Mouse (Mus musculus): ENCODE data around the gene Ubac2. TPM values are rescaled to one million over a fixed set of nuclear protein-coding genes. Genes with fewer than 3 reads are reported as not detected.

The Ubac2 gene
- polyA plus RNA-seq, 1 experiment from 2014 or later, result 72.9 TPM

DNA sequence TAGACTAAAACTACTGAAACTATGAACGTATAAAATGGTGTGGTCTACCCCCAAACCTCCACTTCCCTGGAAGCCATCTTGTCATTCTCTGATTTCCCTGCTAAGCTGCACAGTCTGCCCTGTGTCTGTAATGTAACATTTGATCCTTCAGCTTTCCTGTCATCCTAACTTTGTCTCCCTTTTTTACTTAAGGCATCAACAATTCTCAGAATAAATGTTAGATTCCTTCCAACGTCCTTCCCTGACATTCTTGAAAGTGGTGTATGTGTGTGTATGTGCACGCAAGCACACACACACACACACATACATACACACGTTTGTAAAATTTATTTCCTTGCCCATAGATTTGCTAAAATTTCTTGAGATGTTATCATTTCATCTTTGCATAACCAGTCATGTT lies 81.6 kb downstream of the Ubac2 start:
- Histone ChIP-seq H3K9me3 (ENCODE audit: control insufficient read depth, low read length) (no peaks in the 10 kb centered on the region), H3K36me3 (ENCODE audit: control insufficient read depth, insufficient read depth, low read length) (no peaks in the 10 kb centered on the region), H3K4me3 (ENCODE audit: low read depth, low read length) (no peak overlapping the region), H3K27me3 (ENCODE audit: control insufficient read depth, insufficient read depth, low read length) (no peaks in the 10 kb centered on the region), H3K27ac (ENCODE audit: low read depth, low read length) (no peak overlapping the region), H3K9ac (ENCODE audit: low read length) (no peak overlapping the region), H3K4me1 (replicated peaks; ENCODE audit: control insufficient read depth, insufficient read depth, low read length) (no peaks in the 10 kb centered on the region), H3K4me2 (ENCODE audit: low read depth, low read length, severe bottlenecking) (no peak overlapping the region)
- DNase-seq (ENCODE audit: low spot score), result no peak
- 90% methylated on average over 4 of the region's 4 CpGs for WGBS
- no peak for ATAC-seq (replicated peaks; ENCODE audit: low FRiP score)

DNA sequence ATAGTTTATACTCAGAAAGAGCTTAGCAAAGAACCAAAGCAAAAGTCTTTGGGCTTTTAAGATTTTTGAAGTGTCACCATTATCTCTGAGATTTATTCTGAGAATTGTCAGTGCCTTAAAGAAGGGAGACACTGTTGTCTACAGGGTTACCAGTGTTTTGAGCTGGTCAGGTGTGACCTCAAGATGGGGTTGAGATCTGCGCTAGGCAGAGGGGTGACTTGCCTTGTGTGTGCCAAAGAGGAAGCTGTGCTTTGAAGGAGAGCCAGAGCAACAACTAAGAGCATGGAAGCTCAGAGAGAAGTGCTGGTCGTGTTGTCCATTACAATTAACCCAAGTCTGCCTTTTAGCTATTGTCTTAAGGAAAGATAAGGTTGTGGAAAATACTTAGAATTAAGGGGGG lies 82.1 kb downstream of the Ubac2 start:
- ATAC-seq (replicated peaks; ENCODE audit: low FRiP score) (no peak), DNase-seq (ENCODE audit: low spot score) (no peak)
- no peaks in the 10 kb centered on the region for H3K27me3 ChIP-seq (ENCODE audit: control insufficient read depth, insufficient read depth, low read length)
- WGBS, result 89% methylated on average over 2 of the region's 2 CpGs
- no peak overlapping the region for H3K4me2 ChIP-seq (ENCODE audit: low read depth, low read length, severe bottlenecking)
- H3K27ac ChIP-seq (ENCODE audit: low read depth, low read length), result no peak overlapping the region
- H3K36me3 ChIP-seq (ENCODE audit: control insufficient read depth, insufficient read depth, low read length), result no peaks in the 10 kb centered on the region
- H3K4me1 ChIP-seq (replicated peaks; ENCODE audit: control insufficient read depth, insufficient read depth, low read length), result no peaks in the 10 kb centered on the region
- no peaks in the 10 kb centered on the region for H3K9me3 ChIP-seq (ENCODE audit: control insufficient read depth, low read length)
- H3K4me3 ChIP-seq (ENCODE audit: low read depth, low read length), result no peak overlapping the region
- no peak overlapping the region for H3K9ac ChIP-seq (ENCODE audit: low read length)

DNA sequence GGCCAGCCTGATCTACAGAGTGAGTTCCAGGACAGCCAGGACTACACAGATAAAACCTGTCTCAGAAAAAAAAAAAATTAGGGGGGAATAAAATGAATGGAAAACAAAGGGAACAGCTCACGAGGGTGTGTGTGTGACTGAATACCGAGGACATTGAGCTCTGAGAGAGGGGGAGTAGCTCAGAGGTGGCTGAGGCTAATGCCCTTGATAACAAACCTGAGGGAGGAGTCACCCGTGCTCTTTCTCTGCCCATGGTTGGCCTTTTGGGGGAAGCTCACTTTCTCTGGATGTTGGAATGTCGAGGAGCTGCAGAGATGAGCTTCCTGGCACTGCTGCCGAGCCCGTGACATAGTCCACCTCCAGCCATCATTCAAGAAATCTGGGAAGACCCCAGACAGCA lies 82.6 kb downstream of the Ubac2 start:
- H3K9ac ChIP-seq (ENCODE audit: low read length), result no peak overlapping the region

GRCm38 (mm10) chr14:121961496-121962127 lies 83.2 kb downstream of the Ubac2 start:
- H3K4me2 ChIP-seq (ENCODE audit: low read depth, low read length, severe bottlenecking), result no peak overlapping the region

More for the DNA sequence above, 82.6 kb downstream of the Ubac2 start:
- Histone ChIP-seq H3K9me3 (ENCODE audit: control insufficient read depth, low read length) (no peaks in the 10 kb centered on the region), H3K27me3 (ENCODE audit: control insufficient read depth, insufficient read depth, low read length) (no peaks in the 10 kb centered on the region), H3K4me2 (ENCODE audit: low read depth, low read length, severe bottlenecking) (no peak overlapping the region), H3K27ac (ENCODE audit: low read depth, low read length) (no peak overlapping the region), H3K36me3 (ENCODE audit: control insufficient read depth, insufficient read depth, low read length) (no peaks in the 10 kb centered on the region), H3K4me1 (replicated peaks; ENCODE audit: control insufficient read depth, insufficient read depth, low read length) (no peaks in the 10 kb centered on the region), H3K4me3 (ENCODE audit: low read depth, low read length) (no peak overlapping the region)
- DNase-seq (ENCODE audit: low spot score) (no peak), ATAC-seq (replicated peaks; ENCODE audit: low FRiP score) (no peak)
- WGBS, result 81% methylated on average over 6 of the region's 6 CpGs

DNA sequence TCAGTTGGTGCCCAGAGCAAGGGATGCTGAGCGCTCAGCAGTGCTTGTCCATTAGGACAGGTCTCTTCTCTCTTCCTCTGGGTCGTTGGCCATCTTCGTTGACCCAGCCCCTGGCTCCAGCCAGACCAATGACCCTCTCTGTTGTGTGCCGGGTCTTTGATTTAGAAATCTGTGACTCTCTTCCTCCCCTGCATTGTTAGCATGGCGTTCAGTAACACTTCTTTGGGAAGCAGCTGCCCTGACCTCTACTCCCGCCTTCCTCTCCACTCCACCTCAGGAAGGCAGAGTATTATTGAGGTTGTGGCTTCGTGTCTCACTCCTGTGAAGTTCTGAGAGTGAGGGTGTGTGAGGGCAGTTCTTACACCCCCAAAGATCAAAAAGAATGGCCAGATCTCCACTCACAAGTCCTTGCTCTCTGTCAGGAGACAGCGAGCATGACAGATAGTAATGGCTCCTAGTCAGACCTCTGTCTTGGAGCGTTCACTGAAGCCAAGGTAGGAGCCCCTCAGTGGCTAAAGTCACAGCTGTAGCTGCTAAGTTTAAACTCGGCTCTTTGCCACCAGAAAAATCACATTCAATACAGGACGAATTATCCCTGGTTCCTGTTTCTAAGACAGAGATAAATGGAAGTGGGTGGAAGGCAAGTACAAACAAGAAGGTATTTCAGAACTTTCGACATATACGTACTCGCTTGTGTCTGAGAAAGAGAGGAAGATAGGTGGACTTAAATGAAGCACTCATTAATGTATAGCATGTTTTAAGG lies 83.9 kb downstream of the Ubac2 start:
- no peaks in the 10 kb centered on the region for H3K9me3 ChIP-seq (ENCODE audit: control insufficient read depth, low read length)
- WGBS, result 83% methylated on average over 14 of the region's 14 CpGs

More at GRCm38 (mm10) chr14:121961496-121962127, 83.2 kb downstream of the Ubac2 start:
- Histone ChIP-seq H3K27me3 (ENCODE audit: control insufficient read depth, insufficient read depth, low read length) (no peaks in the 10 kb centered on the region), H3K27ac (ENCODE audit: low read depth, low read length) (no peak overlapping the region), H3K36me3 (ENCODE audit: control insufficient read depth, insufficient read depth, low read length) (no peaks in the 10 kb centered on the region), H3K9ac (ENCODE audit: low read length) (no peak overlapping the region), H3K4me1 (replicated peaks; ENCODE audit: control insufficient read depth, insufficient read depth, low read length) (no peaks in the 10 kb centered on the region), H3K9me3 (ENCODE audit: control insufficient read depth, low read length) (no peaks in the 10 kb centered on the region), H3K4me3 (ENCODE audit: low read depth, low read length) (no peak overlapping the region)
- DNase-seq (ENCODE audit: low spot score) (no peak), ATAC-seq (replicated peaks; ENCODE audit: low FRiP score) (no peak)
- WGBS, result 92% methylated on average over 12 of the region's 12 CpGs

GRCm38 (mm10) chr14:121963251-121963941 lies 85.0 kb downstream of the Ubac2 start:
- Histone ChIP-seq H3K4me3 (ENCODE audit: low read depth, low read length) (no peak overlapping the region), H3K9ac (ENCODE audit: low read length) (no peak overlapping the region), H3K9me3 (ENCODE audit: control insufficient read depth, low read length) (no peaks in the 10 kb centered on the region), H3K4me2 (ENCODE audit: low read depth, low read length, severe bottlenecking) (no peak overlapping the region), H3K27ac (ENCODE audit: low read depth, low read length) (no peak overlapping the region), H3K36me3 (ENCODE audit: control insufficient read depth, insufficient read depth, low read length) (no peaks in the 10 kb centered on the region), H3K27me3 (ENCODE audit: control insufficient read depth, insufficient read depth, low read length) (no peaks in the 10 kb centered on the region), H3K4me1 (replicated peaks; ENCODE audit: control insufficient read depth, insufficient read depth, low read length) (no peaks in the 10 kb centered on the region)
- ATAC-seq (replicated peaks; ENCODE audit: low FRiP score), result no peak
- DNase-seq (ENCODE audit: low spot score), result no peak
- 81% methylated on average over 9 of the region's 9 CpGs for WGBS

More for the DNA sequence above, 83.9 kb downstream of the Ubac2 start:
- ATAC-seq (replicated peaks; ENCODE audit: low FRiP score), result no peak
- Histone ChIP-seq H3K4me3 (ENCODE audit: low read depth, low read length) (no peak overlapping the region), H3K36me3 (ENCODE audit: control insufficient read depth, insufficient read depth, low read length) (no peaks in the 10 kb centered on the region), H3K27me3 (ENCODE audit: control insufficient read depth, insufficient read depth, low read length) (no peaks in the 10 kb centered on the region), H3K4me1 (replicated peaks; ENCODE audit: control insufficient read depth, insufficient read depth, low read length) (no peaks in the 10 kb centered on the region), H3K27ac (ENCODE audit: low read depth, low read length) (no peak overlapping the region), H3K9ac (ENCODE audit: low read length) (no peak overlapping the region), H3K4me2 (ENCODE audit: low read depth, low read length, severe bottlenecking) (no peak overlapping the region)
- no peak for DNase-seq (ENCODE audit: low spot score)

- H3K36me3 ChIP-seq (ENCODE audit: control insufficient read depth, insufficient read depth, low read length), result no peaks in the 10 kb centered on the region
- H3K4me2 ChIP-seq (ENCODE audit: low read depth, low read length, severe bottlenecking), result no peak overlapping the region
- H3K4me3 ChIP-seq (ENCODE audit: low read depth, low read length), result no peak overlapping the region
- DNase-seq (ENCODE audit: low spot score) (no peak), ATAC-seq (replicated peaks; ENCODE audit: low FRiP score) (no peak)
- H3K27me3 ChIP-seq (ENCODE audit: control insufficient read depth, insufficient read depth, low read length), result no peaks in the 10 kb centered on the region
- H3K27ac ChIP-seq (ENCODE audit: low read depth, low read length), result no peak overlapping the region
- no peak overlapping the region for H3K9ac ChIP-seq (ENCODE audit: low read length)
- WGBS, result 83% methylated on average over 4 of the region's 4 CpGs
- no peaks in the 10 kb centered on the region for H3K9me3 ChIP-seq (ENCODE audit: control insufficient read depth, low read length)
- no peaks in the 10 kb centered on the region for H3K4me1 ChIP-seq (replicated peaks; ENCODE audit: control insufficient read depth, insufficient read depth, low read length)
These were observed 85.5 kb downstream of the Ubac2 start for GRCm38 (mm10) chr14:121963942-121964335.

- no peak within 1 kb of the TSS for H3K9ac ChIP-seq (ENCODE audit: low read length)
- no peaks in the 10 kb centered on the region for H3K9me3 ChIP-seq (ENCODE audit: control insufficient read depth, low read length)
- H3K4me2 ChIP-seq (ENCODE audit: low read depth, low read length, severe bottlenecking), result no peak within 1 kb of the TSS
- 75% methylated on average over 6 of the region's 6 CpGs for WGBS
- no peak for DNase-seq (ENCODE audit: low spot score)
- no peak within 1 kb of the TSS for H3K27ac ChIP-seq (ENCODE audit: low read depth, low read length)
- H3K36me3 ChIP-seq (ENCODE audit: control insufficient read depth, insufficient read depth, low read length), result no peaks in the 10 kb centered on the region
- no peak for ATAC-seq (replicated peaks; ENCODE audit: low FRiP score)
- no peaks in the 10 kb centered on the region for H3K27me3 ChIP-seq (ENCODE audit: control insufficient read depth, insufficient read depth, low read length)
- H3K4me1 ChIP-seq (replicated peaks; ENCODE audit: control insufficient read depth, insufficient read depth, low read length), result no peaks in the 10 kb centered on the region
- no peak within 1 kb of the TSS for H3K4me3 ChIP-seq (ENCODE audit: low read depth, low read length)
These were observed 86.6 kb downstream of the Ubac2 start, which contains the start of gene Gpr183 for GRCm38 (mm10) chr14:121964990-121965389. Gpr183 (minus strand) TSS chr14:121965195.

All from forebrain, embryonic 11.5 days (tissue).